Mouse (Mus musculus): ENCODE data around the gene Plac1. TPM values are rescaled to one million over a fixed set of nuclear protein-coding genes. Genes with fewer than 3 reads are reported as not detected.

The Plac1 gene
- polyA plus RNA-seq, 1 experiment: not detected

- Histone ChIP-seq H3K4me3 (ENCODE audit: insufficient read depth, low read length) (no peak overlapping the region), H3K27ac (ENCODE audit: insufficient read depth, low read length) (no peak overlapping the region), H3K4me1 (ENCODE audit: control insufficient read depth, insufficient read depth, low read length) (no peaks in the 10 kb centered on the region)
- no peak for TF ChIP-seq POLR2A (IDR thresholded peaks at IDR 0.05; ENCODE audit: extremely low read depth, insufficient read depth, low read length)
Observed at GRCm38 (mm10) chrX:53166251-53166900, 73.5 kb downstream of the Plac1 start.

- TF ChIP-seq CTCF (IDR thresholded peaks at IDR 0.05; ENCODE audit: extremely low read depth, insufficient read depth, low read length): no peak
- TF ChIP-seq POLR2A (IDR thresholded peaks at IDR 0.05; ENCODE audit: extremely low read depth, insufficient read depth, low read length): no peak
Observed at GRCm38 (mm10) chrX:53162589-53162988, 77.3 kb downstream of the Plac1 start.

GRCm38 (mm10) chrX:53161583-53161982, 78.3 kb downstream of the Plac1 start:
- H3K4me3 ChIP-seq (ENCODE audit: insufficient read depth, low read length): no peak overlapping the region
- no peaks in the 10 kb centered on the region for H3K4me1 ChIP-seq (ENCODE audit: control insufficient read depth, insufficient read depth, low read length)
- H3K27ac ChIP-seq (ENCODE audit: insufficient read depth, low read length): no peak overlapping the region
- no peak for TF ChIP-seq POLR2A (IDR thresholded peaks at IDR 0.05; ENCODE audit: extremely low read depth, insufficient read depth, low read length)
- TF ChIP-seq CTCF (IDR thresholded peaks at IDR 0.05; ENCODE audit: extremely low read depth, insufficient read depth, low read length): no peak

More at GRCm38 (mm10) chrX:53162589-53162988, 77.3 kb downstream of the Plac1 start:
- Histone ChIP-seq H3K4me1 (ENCODE audit: control insufficient read depth, insufficient read depth, low read length) (no peaks in the 10 kb centered on the region), H3K27ac (ENCODE audit: insufficient read depth, low read length) (no peak overlapping the region), H3K4me3 (ENCODE audit: insufficient read depth, low read length) (no peak overlapping the region)

GRCm38 (mm10) chrX:53161115-53161514, 78.8 kb downstream of the Plac1 start:
- no peaks in the 10 kb centered on the region for H3K4me1 ChIP-seq (ENCODE audit: control insufficient read depth, insufficient read depth, low read length)
- no peak overlapping the region for H3K4me3 ChIP-seq (ENCODE audit: insufficient read depth, low read length)
- TF ChIP-seq CTCF (IDR thresholded peaks at IDR 0.05; ENCODE audit: extremely low read depth, insufficient read depth, low read length): no peak
- H3K27ac ChIP-seq (ENCODE audit: insufficient read depth, low read length): no peak overlapping the region

GRCm38 (mm10) chrX:53148039-53148438, 91.9 kb downstream of the Plac1 start:
- H3K4me1 ChIP-seq (ENCODE audit: control insufficient read depth, insufficient read depth, low read length): no peaks in the 10 kb centered on the region
- no peak overlapping the region for H3K27ac ChIP-seq (ENCODE audit: insufficient read depth, low read length)
- no peak overlapping the region for H3K4me3 ChIP-seq (ENCODE audit: insufficient read depth, low read length)
- TF ChIP-seq CTCF (IDR thresholded peaks at IDR 0.05; ENCODE audit: extremely low read depth, insufficient read depth, low read length) (no peak), POLR2A (IDR thresholded peaks at IDR 0.05; ENCODE audit: extremely low read depth, insufficient read depth, low read length) (no peak)

GRCm38 (mm10) chrX:53146389-53146917, 93.5 kb downstream of the Plac1 start:
- Histone ChIP-seq H3K27ac (ENCODE audit: insufficient read depth, low read length) (no peak overlapping the region), H3K4me3 (ENCODE audit: insufficient read depth, low read length) (no peak overlapping the region), H3K4me1 (ENCODE audit: control insufficient read depth, insufficient read depth, low read length) (no peaks in the 10 kb centered on the region)
- TF ChIP-seq CTCF (IDR thresholded peaks at IDR 0.05; ENCODE audit: extremely low read depth, insufficient read depth, low read length): no peak
- no peak for TF ChIP-seq POLR2A (IDR thresholded peaks at IDR 0.05; ENCODE audit: extremely low read depth, insufficient read depth, low read length)

- Histone ChIP-seq H3K4me3 (ENCODE audit: insufficient read depth, low read length) (no peak overlapping the region), H3K4me1 (ENCODE audit: control insufficient read depth, insufficient read depth, low read length) (no peaks in the 10 kb centered on the region), H3K27ac (ENCODE audit: insufficient read depth, low read length) (no peak overlapping the region)
- TF ChIP-seq POLR2A (IDR thresholded peaks at IDR 0.05; ENCODE audit: extremely low read depth, insufficient read depth, low read length) (no peak), CTCF (IDR thresholded peaks at IDR 0.05; ENCODE audit: extremely low read depth, insufficient read depth, low read length) (no peak)
Observed at GRCm38 (mm10) chrX:53139641-53140040, 100.3 kb downstream of the Plac1 start.

- no peak overlapping the region for H3K4me3 ChIP-seq (ENCODE audit: insufficient read depth, low read length)
- no peaks in the 10 kb centered on the region for H3K4me1 ChIP-seq (ENCODE audit: control insufficient read depth, insufficient read depth, low read length)
- no peak overlapping the region for H3K27ac ChIP-seq (ENCODE audit: insufficient read depth, low read length)
- no peak for TF ChIP-seq POLR2A (IDR thresholded peaks at IDR 0.05; ENCODE audit: extremely low read depth, insufficient read depth, low read length)
- TF ChIP-seq CTCF (IDR thresholded peaks at IDR 0.05; ENCODE audit: extremely low read depth, insufficient read depth, low read length): no peak
Observed at GRCm38 (mm10) chrX:53137066-53137465, 102.8 kb downstream of the Plac1 start.

GRCm38 (mm10) chrX:53129501-53129900, 110.4 kb downstream of the Plac1 start:
- TF ChIP-seq CTCF (IDR thresholded peaks at IDR 0.05; ENCODE audit: extremely low read depth, insufficient read depth, low read length) (no peak), POLR2A (IDR thresholded peaks at IDR 0.05; ENCODE audit: extremely low read depth, insufficient read depth, low read length) (no peak)

GRCm38 (mm10) chrX:53126492-53127033, 113.3 kb downstream of the Plac1 start:
- Histone ChIP-seq H3K27ac (ENCODE audit: insufficient read depth, low read length) (no peak overlapping the region), H3K4me3 (ENCODE audit: insufficient read depth, low read length) (no peak overlapping the region), H3K4me1 (ENCODE audit: control insufficient read depth, insufficient read depth, low read length) (no peaks in the 10 kb centered on the region)
- TF ChIP-seq POLR2A (IDR thresholded peaks at IDR 0.05; ENCODE audit: extremely low read depth, insufficient read depth, low read length) (no peak), CTCF (IDR thresholded peaks at IDR 0.05; ENCODE audit: extremely low read depth, insufficient read depth, low read length) (no peak)

More at GRCm38 (mm10) chrX:53129501-53129900, 110.4 kb downstream of the Plac1 start:
- Histone ChIP-seq H3K27ac (ENCODE audit: insufficient read depth, low read length) (no peak overlapping the region), H3K4me3 (ENCODE audit: insufficient read depth, low read length) (no peak overlapping the region), H3K4me1 (ENCODE audit: control insufficient read depth, insufficient read depth, low read length) (no peaks in the 10 kb centered on the region)

All from cortical plate, adult 2 months (tissue).